Mouse (Mus musculus): ENCODE measurements around the gene Catsperz. TPM values are rescaled to one million over a fixed set of nuclear protein-coding genes. Genes with fewer than 3 reads are reported as not detected.

Gene Catsperz
- polyA plus RNA-seq, 1 experiment: 0.83 TPM

GRCm38 (mm10) chr19:6893731-6894451, 31.3 kb downstream of the Catsperz start:
- peaks cover 12% of the 10 kb centered on the region for H3K4me1 ChIP-seq
- no peak overlapping the region for H3K4me3 ChIP-seq (replicated peaks)
- peaks cover 20% of the 10 kb centered on the region for H3K9me3 ChIP-seq
- no peaks in the 10 kb centered on the region for H3K36me3 ChIP-seq (replicated peaks; ENCODE audit: low read length)
- H3K27me3 ChIP-seq (replicated peaks): peaks cover 3% of the 10 kb centered on the region
- TF ChIP-seq GATA1 (IDR thresholded peaks at IDR 0.05; ENCODE audit: borderline replicate concordance, low read length): no peak
- TF ChIP-seq FLI1 (IDR thresholded peaks at IDR 0.05; ENCODE audit: low read length): no peak

- peaks cover 16% of the 10 kb centered on the region for H3K9me3 ChIP-seq
- peaks cover 12% of the 10 kb centered on the region for H3K4me1 ChIP-seq
- TF ChIP-seq FLI1 (IDR thresholded peaks at IDR 0.05; ENCODE audit: low read length) (no peak), GATA1 (IDR thresholded peaks at IDR 0.05; ENCODE audit: borderline replicate concordance, low read length) (no peak)
- H3K27me3 ChIP-seq (replicated peaks): no peaks in the 10 kb centered on the region
- no peaks in the 10 kb centered on the region for H3K36me3 ChIP-seq (replicated peaks; ENCODE audit: low read length)
- H3K4me3 ChIP-seq (replicated peaks): no peak overlapping the region
Observed at GRCm38 (mm10) chr19:6892512-6892911, 32.7 kb downstream of the Catsperz start.

GRCm38 (mm10) chr19:6877965-6878364, 47.2 kb downstream of the Catsperz start:
- no peak for TF ChIP-seq GATA1 (IDR thresholded peaks at IDR 0.05; ENCODE audit: borderline replicate concordance, low read length)
- TF ChIP-seq FLI1 (IDR thresholded peaks at IDR 0.05; ENCODE audit: low read length): no peak
- peaks cover 4% of the 10 kb centered on the region; the same call in 1 of the 2 replicates for H3K9me3 ChIP-seq
- H3K4me1 ChIP-seq: peaks cover 43% of the 10 kb centered on the region
- peaks cover 3% of the 10 kb centered on the region for H3K36me3 ChIP-seq (replicated peaks; ENCODE audit: low read length)
- H3K27me3 ChIP-seq (replicated peaks): no peaks in the 10 kb centered on the region
- no peak overlapping the region for H3K4me3 ChIP-seq (replicated peaks)

GRCm38 (mm10) chr19:6876799-6877198, 48.4 kb downstream of the Catsperz start:
- no peak overlapping the region for H3K4me3 ChIP-seq (replicated peaks)
- no peaks in the 10 kb centered on the region for H3K27me3 ChIP-seq (replicated peaks)
- peaks cover 55% of the 10 kb centered on the region for H3K4me1 ChIP-seq
- peaks cover 3% of the 10 kb centered on the region for H3K36me3 ChIP-seq (replicated peaks; ENCODE audit: low read length)
- no peak for TF ChIP-seq GATA1 (IDR thresholded peaks at IDR 0.05; ENCODE audit: borderline replicate concordance, low read length)
- no peak for TF ChIP-seq FLI1 (IDR thresholded peaks at IDR 0.05; ENCODE audit: low read length)
- H3K9me3 ChIP-seq: peaks cover 4% of the 10 kb centered on the region; the same call in 1 of the 2 replicates

- Histone ChIP-seq H3K27me3 (replicated peaks) (no peaks in the 10 kb centered on the region), H3K4me1 (peaks cover 65% of the 10 kb centered on the region), H3K4me3 (replicated peaks) (no peak overlapping the region), H3K9me3 (peaks cover 4% of the 10 kb centered on the region; the same call in 1 of the 2 replicates), H3K36me3 (replicated peaks; ENCODE audit: low read length) (peaks cover 3% of the 10 kb centered on the region)
- TF ChIP-seq GATA1 (IDR thresholded peaks at IDR 0.05; ENCODE audit: borderline replicate concordance, low read length) (no peak), FLI1 (IDR thresholded peaks at IDR 0.05; ENCODE audit: low read length) (no peak)
Observed at GRCm38 (mm10) chr19:6875834-6876233, 49.3 kb downstream of the Catsperz start.

GRCm38 (mm10) chr19:6874257-6874656, 50.9 kb downstream of the Catsperz start:
- Histone ChIP-seq H3K27me3 (replicated peaks) (no peaks in the 10 kb centered on the region), H3K4me3 (replicated peaks) (no peak overlapping the region), H3K4me1 (peaks cover 74% of the 10 kb centered on the region), H3K9me3 (no peaks in the 10 kb centered on the region; the same call in 1 of the 2 replicates), H3K36me3 (replicated peaks; ENCODE audit: low read length) (no peaks in the 10 kb centered on the region)
- TF ChIP-seq GATA1 (IDR thresholded peaks at IDR 0.05; ENCODE audit: borderline replicate concordance, low read length) (no peak), FLI1 (IDR thresholded peaks at IDR 0.05; ENCODE audit: low read length) (no peak)

GRCm38 (mm10) chr19:6872701-6873100, 52.5 kb downstream of the Catsperz start:
- Histone ChIP-seq H3K9me3 (no peaks in the 10 kb centered on the region), H3K4me1 (peaks cover 72% of the 10 kb centered on the region), H3K27me3 (replicated peaks) (no peaks in the 10 kb centered on the region), H3K4me3 (replicated peaks) (peak overlapping the region; percentile 64), H3K36me3 (replicated peaks; ENCODE audit: low read length) (no peaks in the 10 kb centered on the region)
- TF ChIP-seq FLI1 (IDR thresholded peaks at IDR 0.05; ENCODE audit: low read length): no peak
- TF ChIP-seq GATA1 (IDR thresholded peaks at IDR 0.05; ENCODE audit: borderline replicate concordance, low read length): no peak

Other genes with a start within 250 kb of the Catsperz start
- gene Rps6ka4, start 84.7 kb downstream of the Catsperz start, polyA plus RNA-seq (2012; ENCODE audit: insufficient read depth, low replicate concordance): 32.8 and 44.2 TPM in 2 replicates
- 22.9 and 55.2 TPM in 2 replicates for gene Ccdc88b, start 67.2 kb downstream of the Catsperz start, polyA plus RNA-seq (2012; ENCODE audit: insufficient read depth, low replicate concordance)
- 107 and 147 TPM in 2 replicates for gene Trmt112, start 15.7 kb downstream of the Catsperz start, polyA plus RNA-seq (2012; ENCODE audit: insufficient read depth, low replicate concordance)
- 209 and 955 TPM in 2 replicates for gene Prdx5, start 15.3 kb downstream of the Catsperz start, polyA plus RNA-seq (2012; ENCODE audit: insufficient read depth, low replicate concordance)
- gene Esrra, start 3.6 kb downstream of the Catsperz start, polyA plus RNA-seq (2012; ENCODE audit: insufficient read depth, low replicate concordance): 56.1 and 76.3 TPM in 2 replicates
- 0.08 TPM in 1 of 2 replicates, not detected in the other for gene Kcnk4, start 9.1 kb upstream of the Catsperz start, polyA plus RNA-seq (2012; ENCODE audit: insufficient read depth, low replicate concordance)
- gene Bad, start 16.5 kb upstream of the Catsperz start, polyA plus RNA-seq (2012; ENCODE audit: insufficient read depth, low replicate concordance): 108 and 197 TPM in 2 replicates
- gene Gpr137, start 17.1 kb upstream of the Catsperz start, polyA plus RNA-seq (2012; ENCODE audit: insufficient read depth, low replicate concordance): 112 and 118 TPM in 2 replicates
- gene Ppp1r14b, start 49.6 kb upstream of the Catsperz start, polyA plus RNA-seq (2012; ENCODE audit: insufficient read depth, low replicate concordance): 310 and 626 TPM in 2 replicates
- gene Plcb3, start 51.1 kb upstream of the Catsperz start, polyA plus RNA-seq (2012; ENCODE audit: insufficient read depth, low replicate concordance): 39.2 and 49.3 TPM in 2 replicates
- 154 and 460 TPM in 2 replicates for gene Fkbp2, start 55.1 kb upstream of the Catsperz start, polyA plus RNA-seq (2012; ENCODE audit: insufficient read depth, low replicate concordance)
- gene Vegfb, start 62.3 kb upstream of the Catsperz start, polyA plus RNA-seq (2012; ENCODE audit: insufficient read depth, low replicate concordance): 68.5 and 73.8 TPM in 2 replicates
- 19.1 and 20.6 TPM in 2 replicates for gene Dnajc4, start 67.2 kb upstream of the Catsperz start, polyA plus RNA-seq (2012; ENCODE audit: insufficient read depth, low replicate concordance)
- gene Nudt22, start 70.7 kb upstream of the Catsperz start, polyA plus RNA-seq (2012; ENCODE audit: insufficient read depth, low replicate concordance): 6.7 and 9.1 TPM in 2 replicates
- gene Trpt1, start 70.8 kb upstream of the Catsperz start, polyA plus RNA-seq (2012; ENCODE audit: insufficient read depth, low replicate concordance): 0.57 TPM in 1 of 2 replicates, not detected in the other
- 5,058 and 7,219 TPM in 2 replicates for gene Fermt3, start 94.1 kb upstream of the Catsperz start, polyA plus RNA-seq (2012; ENCODE audit: insufficient read depth, low replicate concordance)
- gene Stip1, start 114.6 kb upstream of the Catsperz start, polyA plus RNA-seq (2012; ENCODE audit: insufficient read depth, low replicate concordance): 29.9 and 116 TPM in 2 replicates
- gene Macrod1, start 131.4 kb upstream of the Catsperz start, polyA plus RNA-seq (2012; ENCODE audit: insufficient read depth, low replicate concordance): 9.2 and 14.0 TPM in 2 replicates
- gene Flrt1, start 180.3 kb upstream of the Catsperz start, polyA plus RNA-seq (2012; ENCODE audit: insufficient read depth, low replicate concordance): not detected in 2 replicates